Mouse (Mus musculus) spleen, postnatal 36 days (tissue): ENCODE results near the gene Man2a1.
A peak's percentile ranks its signal among the peaks of the same experiment; 100 is the strongest.
"Not testable (repeated sequence)": the region's sequence is repeated elsewhere in the genome, so short reads cannot be mapped to it uniquely, and the experiment has no call there.

Source experiments
- DNase-seq, 2 experiments: peaks; one replicate each; pipeline ENCODE4 v3.0.0; 2022; ENCODE audit warnings: low spot score in 2 of 2, mixed read lengths in 1 of 2

Man2a1 gene

DNA sequence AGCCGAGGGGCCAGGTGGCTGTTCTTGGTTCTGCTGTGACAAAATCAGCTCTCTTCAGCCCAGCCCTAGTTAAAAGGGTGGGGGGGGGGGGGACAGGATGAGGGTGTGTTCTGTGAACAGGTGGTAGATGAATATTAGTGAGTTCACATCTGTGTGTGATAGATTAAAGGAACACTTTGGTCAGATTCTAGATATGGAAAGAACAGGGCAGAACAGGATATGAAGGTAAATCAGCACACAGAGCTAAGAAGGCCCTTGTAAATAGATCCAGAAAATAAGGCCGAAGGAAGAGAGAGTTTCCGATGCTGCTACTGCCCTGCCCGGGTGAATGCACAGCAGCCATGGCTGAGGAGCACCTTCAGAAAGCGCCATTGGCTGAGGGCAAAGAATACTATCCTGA, 154.7 kb downstream of the Man2a1 start:
- peak; percentile 15 to 38 for DNase-seq

- DNase-seq: not testable (repeated sequence)
These were observed 162.1 kb downstream of the Man2a1 start for GRCm38 (mm10) chr17:64762651-64763050.

GRCm38 (mm10) chr17:64763491-64763890, 163.0 kb downstream of the Man2a1 start:
- DNase-seq: no peak

DNA sequence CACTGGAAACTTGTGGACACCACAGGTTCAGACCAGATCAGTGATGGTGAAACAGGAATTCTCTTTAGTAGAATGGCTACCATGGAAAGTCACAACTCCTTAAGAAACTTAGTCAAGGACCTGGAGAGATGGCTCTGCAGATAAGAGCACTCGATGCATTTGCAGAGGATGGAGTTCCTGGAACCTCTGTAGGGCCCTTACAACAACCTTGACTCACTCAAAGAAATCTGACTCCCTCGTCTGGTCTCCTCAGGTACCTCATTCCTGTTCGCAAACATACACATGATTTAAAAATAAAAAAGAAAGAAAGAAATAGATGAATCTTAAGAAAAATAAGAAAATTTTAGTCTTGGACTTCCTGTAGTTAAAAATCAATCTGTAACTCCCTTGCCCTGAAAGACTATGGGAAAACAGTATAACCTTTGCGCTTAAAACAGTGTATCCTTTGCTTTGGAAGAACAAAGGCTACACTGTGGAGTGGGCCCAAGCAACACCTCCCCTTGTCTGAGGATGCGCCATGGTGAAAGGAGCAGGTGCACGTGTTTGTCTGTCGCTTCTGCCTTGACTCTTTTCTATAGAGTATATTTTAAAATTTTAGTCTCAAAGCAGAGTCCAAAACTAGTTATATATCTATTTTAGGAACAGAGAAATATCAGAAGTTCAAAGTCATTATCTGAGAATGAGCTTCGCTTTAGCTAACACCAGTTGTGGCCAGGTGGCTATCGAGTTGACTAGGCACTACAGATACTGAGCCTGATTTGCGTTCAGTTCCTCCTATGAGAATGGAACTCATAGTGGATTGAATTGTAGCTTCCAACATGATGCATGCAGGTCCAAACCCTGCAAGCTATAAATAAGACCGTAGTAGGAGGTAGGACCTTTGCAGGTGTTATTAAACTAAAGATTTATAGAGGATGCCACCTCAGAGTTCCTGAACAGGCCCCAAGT, 163.9 kb downstream of the Man2a1 start:
- no peak for DNase-seq

DNA sequence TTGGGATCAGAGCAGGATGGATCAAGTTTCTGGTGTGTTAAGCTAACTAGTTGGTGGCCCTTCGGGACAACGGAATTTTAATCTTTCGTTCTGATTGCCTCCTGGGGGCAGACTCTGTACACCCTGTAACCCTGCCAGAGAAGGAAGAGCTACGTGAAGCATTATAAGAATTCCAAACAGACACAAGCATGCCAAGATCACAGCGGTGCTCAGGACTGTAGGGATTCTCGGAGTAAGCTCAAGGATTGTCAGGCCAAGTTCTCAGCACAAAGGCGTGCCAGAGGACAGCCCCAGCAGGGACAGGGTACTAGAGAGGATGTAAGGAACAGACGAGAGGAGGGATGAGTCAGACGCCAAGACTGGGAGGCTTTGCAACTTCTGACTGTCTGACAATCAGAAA, 164.8 kb downstream of the Man2a1 start:
- DNase-seq: no peak

DNA sequence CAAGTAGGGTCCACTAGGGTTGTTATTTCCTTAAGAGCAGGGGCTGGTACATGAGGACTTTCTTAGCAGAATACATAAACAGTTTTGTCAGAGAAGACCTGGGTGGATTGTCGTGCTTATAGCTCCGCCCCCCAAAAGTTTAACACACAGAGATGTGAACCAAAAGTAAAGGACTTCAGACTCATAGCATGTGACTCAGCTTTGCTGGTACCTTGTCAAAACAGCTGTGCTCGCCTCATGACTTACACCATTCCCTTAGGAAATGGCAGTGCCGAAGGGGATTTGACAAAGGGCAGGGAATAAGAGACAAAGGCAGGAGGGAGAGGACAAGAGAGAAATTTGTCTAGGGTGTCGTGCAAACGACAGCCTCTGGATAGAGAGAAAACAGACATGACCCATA, 166.0 kb downstream of the Man2a1 start:
- DNase-seq: no peak

- DNase-seq: no peak
These were observed 169.7 kb downstream of the Man2a1 start for GRCm38 (mm10) chr17:64770277-64770676.

- no peak for DNase-seq
These were observed 172.1 kb downstream of the Man2a1 start for GRCm38 (mm10) chr17:64772611-64773010.

GRCm38 (mm10) chr17:64774218-64774617, 173.7 kb downstream of the Man2a1 start:
- DNase-seq: no peak

DNA sequence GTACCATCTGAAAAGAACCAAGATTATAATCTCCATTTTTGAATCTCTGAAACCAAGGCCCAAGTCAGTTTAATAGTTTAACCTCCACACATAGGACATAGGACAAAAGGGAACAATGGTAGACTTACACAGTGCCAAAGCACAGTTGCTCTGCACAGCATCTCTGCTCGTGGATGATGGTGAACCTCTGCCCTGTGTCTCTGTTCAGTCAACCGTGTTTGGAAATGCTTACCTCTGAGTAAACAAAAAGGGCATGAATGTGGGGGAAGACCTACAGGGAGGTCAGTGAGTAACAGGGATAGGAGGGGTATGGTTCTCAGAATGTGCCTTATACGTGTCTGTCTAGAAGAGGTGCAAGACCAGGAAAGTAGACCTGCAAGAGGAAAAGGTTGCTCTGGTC, 177.8 kb downstream of the Man2a1 start:
- no peak for DNase-seq

- DNase-seq: no peak
These were observed 178.2 kb downstream of the Man2a1 start for GRCm38 (mm10) chr17:64778756-64779155.

GRCm38 (mm10) chr17:64780753-64781490, 180.4 kb downstream of the Man2a1 start:
- DNase-seq: peak; percentile 4 to 12

- no peak for DNase-seq
These were observed 181.8 kb downstream of the Man2a1 start for GRCm38 (mm10) chr17:64782307-64782706.

DNA sequence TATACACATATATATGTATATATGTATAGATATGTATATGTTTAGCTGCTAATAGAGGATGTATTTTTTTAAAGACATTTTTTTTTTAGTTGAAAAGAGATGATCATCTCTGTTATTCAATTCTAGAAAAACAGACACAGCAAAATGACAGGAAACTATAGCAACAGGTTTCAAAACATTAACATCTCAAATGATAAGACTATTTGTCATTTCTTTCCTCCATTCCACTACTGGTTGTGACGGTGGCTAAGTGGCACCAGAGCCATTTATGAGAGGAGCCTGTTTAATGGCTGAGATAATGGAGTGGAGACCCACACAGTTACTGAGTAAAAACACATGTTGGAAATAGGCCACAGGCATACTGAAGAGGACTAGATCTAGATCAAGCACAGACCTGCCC, 185.4 kb downstream of the Man2a1 start:
- no peak for DNase-seq

GRCm38 (mm10) chr17:64788301-64788700, 187.8 kb downstream of the Man2a1 start:
- DNase-seq: no peak

DNA sequence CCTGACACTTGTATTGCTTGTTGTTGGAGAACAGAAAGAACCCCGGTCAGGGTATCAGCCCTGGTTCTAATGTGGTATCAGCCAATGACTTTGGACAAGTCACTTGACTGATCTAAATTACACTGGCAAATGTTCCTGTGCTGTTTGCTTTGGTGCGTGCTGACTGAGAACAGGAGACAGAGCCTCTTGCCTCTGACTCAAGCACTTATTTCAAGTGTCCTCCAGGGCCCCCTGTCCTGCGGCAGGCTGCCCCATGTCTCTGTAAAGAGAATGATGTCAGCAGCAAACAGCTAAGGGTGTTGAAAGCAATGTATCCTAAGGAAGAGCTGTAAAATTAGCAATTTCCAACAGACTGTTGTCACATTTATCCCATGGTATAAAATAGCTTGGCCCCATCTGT, 188.6 kb downstream of the Man2a1 start:
- DNase-seq: no peak

DNA sequence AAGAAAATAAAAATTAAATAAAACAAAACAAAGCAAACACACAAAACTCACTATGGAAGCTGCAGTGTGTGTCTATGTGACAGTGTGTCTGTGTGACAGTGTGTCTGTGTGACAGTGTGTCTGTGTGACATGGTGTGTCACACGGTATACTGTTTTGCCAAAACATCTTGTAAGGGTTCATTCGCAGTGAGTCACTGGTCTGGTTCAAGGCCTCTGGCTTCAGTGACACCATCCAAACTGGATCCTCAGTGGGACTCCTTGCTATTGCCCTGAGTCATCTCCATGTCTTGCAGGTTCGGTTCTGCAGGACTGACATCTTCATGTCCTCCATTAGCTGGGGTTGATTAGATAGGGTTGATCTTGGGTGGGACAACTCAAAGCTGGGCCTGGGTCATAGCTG, 191.5 kb downstream of the Man2a1 start:
- DNase-seq: no peak

- DNase-seq: no peak
These were observed 192.1 kb downstream of the Man2a1 start for GRCm38 (mm10) chr17:64792623-64793022.

GRCm38 (mm10) chr17:64802168-64802955, 201.8 kb downstream of the Man2a1 start:
- no peak for DNase-seq

- no peak for DNase-seq
These were observed 202.4 kb downstream of the Man2a1 start for GRCm38 (mm10) chr17:64802956-64803275.
